24 mouse cellular contexts compared by ENCODE assay signal in genomic region chr7:50050144-50050543, GRCm38 (mm10).
A peak's percentile ranks its signal among the peaks of the same experiment; 100 is the strongest.
DNase-seq lines count a peak whose midpoint lies in the region; ATAC-seq lines count a peak whose summit lies in the region.
"Had no signal": no experiment of that assay in that cellular context is flagged by ENCODE, and none has a peak within 500 bp of the region (broad histone marks: within the 10 kb centered on the region; RNA-seq: fewer than 3 reads in every experiment).

No protein-coding gene starts in this region.

- no peak overlapping the region for H3K27ac ChIP-seq in embryonic facial prominence, embryonic 14.5 days (replicated peaks; ENCODE audit: low read depth, low read length)
- H3K27ac ChIP-seq in embryonic facial prominence, embryonic 10.5 days (replicated peaks): no peak overlapping the region
- H3K27ac ChIP-seq in hindbrain, embryonic 14.5 days: no peak overlapping the region
- no peak overlapping the region for H3K27ac ChIP-seq in hindbrain, embryonic 12.5 days
- no peak overlapping the region for H3K27ac ChIP-seq in neural tube, embryonic 12.5 days
- H3K27ac ChIP-seq in neural tube, embryonic 14.5 days (ENCODE audit: low read depth, low read length): no peak overlapping the region
- H3K27ac ChIP-seq: embryonic facial prominence, embryonic 13.5 days; forebrain, embryonic 13.5 days; forebrain, embryonic 15.5 days had no signal

- H3K4me3 ChIP-seq in embryonic facial prominence, embryonic 14.5 days (ENCODE audit: low read depth, low read length): no peak overlapping the region
- no peak overlapping the region for H3K4me3 ChIP-seq in embryonic facial prominence, embryonic 10.5 days
- no peak overlapping the region for H3K4me3 ChIP-seq in hindbrain, embryonic 14.5 days (replicated peaks; ENCODE audit: low read length)
- H3K4me3 ChIP-seq in hindbrain, embryonic 12.5 days: no peak overlapping the region
- H3K4me3 ChIP-seq in neural tube, embryonic 12.5 days: no peak overlapping the region
- H3K4me3 ChIP-seq in neural tube, embryonic 14.5 days (ENCODE audit: low read depth, low read length): no peak overlapping the region
- H3K4me3 ChIP-seq: embryonic facial prominence, embryonic 13.5 days; forebrain, embryonic 13.5 days; forebrain, embryonic 15.5 days had no signal

- H3K27me3 ChIP-seq in embryonic facial prominence, embryonic 14.5 days (replicated peaks; ENCODE audit: control insufficient read depth, insufficient read depth, low read length): no peaks in the 10 kb centered on the region
- H3K27me3 ChIP-seq in embryonic facial prominence, embryonic 10.5 days (replicated peaks; ENCODE audit: low read depth, poor library complexity, severe bottlenecking): no peaks in the 10 kb centered on the region
- H3K27me3 ChIP-seq in hindbrain, embryonic 14.5 days (ENCODE audit: control insufficient read depth, insufficient read depth, low read length): no peaks in the 10 kb centered on the region
- H3K27me3 ChIP-seq in hindbrain, embryonic 12.5 days: no peaks in the 10 kb centered on the region
- H3K27me3 ChIP-seq in neural tube, embryonic 12.5 days (replicated peaks): no peaks in the 10 kb centered on the region
- H3K27me3 ChIP-seq in neural tube, embryonic 14.5 days (ENCODE audit: control insufficient read depth, insufficient read depth, low read length): no peaks in the 10 kb centered on the region
- H3K27me3 ChIP-seq: CH12.LX; embryonic facial prominence, embryonic 13.5 days; forebrain, embryonic 13.5 days; forebrain, embryonic 15.5 days; Patski had no signal

- DNase-seq in embryonic facial prominence, embryonic 14.5 days (ENCODE audit: low spot score): no peak
- no peak for DNase-seq in embryonic facial prominence, embryonic 10.5 days (ENCODE audit: low spot score)
- DNase-seq in hindbrain, embryonic 14.5 days (ENCODE audit: low spot score): no peak
- no peak for DNase-seq in neural tube, embryonic 10.5 days (ENCODE audit: extremely low spot score, low spot score)
- DNase-seq: adrenal gland, adult 8-10 months; adrenal gland, postnatal 14 days; adrenal gland, postnatal 36 days; B cell, adult 2 months; cerebellum, adult 11-12 months; cerebellum, adult 2 months; cerebellum, adult 9-10 months; cerebellum, postnatal 10 days; cerebellum, postnatal 25 days had no signal

- no peaks in the 10 kb centered on the region for H3K9me3 ChIP-seq in embryonic facial prominence, embryonic 14.5 days (ENCODE audit: control insufficient read depth, low read length)
- no peaks in the 10 kb centered on the region for H3K9me3 ChIP-seq in embryonic facial prominence, embryonic 10.5 days
- H3K9me3 ChIP-seq in hindbrain, embryonic 14.5 days (ENCODE audit: control insufficient read depth, low read length): no peaks in the 10 kb centered on the region
- H3K9me3 ChIP-seq in hindbrain, embryonic 12.5 days (replicated peaks): no peaks in the 10 kb centered on the region
- H3K9me3 ChIP-seq in neural tube, embryonic 12.5 days: no peaks in the 10 kb centered on the region
- H3K9me3 ChIP-seq in neural tube, embryonic 14.5 days (ENCODE audit: control insufficient read depth, low read length): no peaks in the 10 kb centered on the region
- H3K9me3 ChIP-seq: embryonic facial prominence, embryonic 13.5 days; forebrain, embryonic 13.5 days; forebrain, embryonic 15.5 days had no signal

- peak; percentile 15; the same call in 1 of the 2 replicates for ATAC-seq in embryonic facial prominence, embryonic 14.5 days (ENCODE audit: low read depth)
- ATAC-seq in hindbrain, embryonic 14.5 days (ENCODE audit: low FRiP score): peak; percentile 62; the same call in 1 of the 2 replicates
- ATAC-seq in hindbrain, embryonic 12.5 days (ENCODE audit: low FRiP score): no peak
- 0 out of 2 replicates have a peak, but pooled peaks have one; percentile 77 for ATAC-seq in neural tube, embryonic 12.5 days (ENCODE audit: low FRiP score, low read depth)
- ATAC-seq in neural tube, embryonic 14.5 days (ENCODE audit: low read depth): peak; percentile 71; the same call in 1 of the 2 replicates
- ATAC-seq: activated CD4-positive, CD25-positive, alpha-beta regulatory T cell, adult 4 months; CD4-positive, CD25-positive, alpha-beta regulatory T cell, adult 4 months; forebrain, embryonic 13.5 days; forebrain, embryonic 15.5 days; Patski had no signal

- no peak overlapping the region for H3K4me2 ChIP-seq in embryonic facial prominence, embryonic 14.5 days (ENCODE audit: low read depth, low read length)
- H3K4me2 ChIP-seq in hindbrain, embryonic 14.5 days (replicated peaks): no peak overlapping the region
- H3K4me2 ChIP-seq in hindbrain, embryonic 12.5 days (replicated peaks): no peak overlapping the region
- no peak overlapping the region for H3K4me2 ChIP-seq in neural tube, embryonic 12.5 days (replicated peaks)
- H3K4me2 ChIP-seq in neural tube, embryonic 14.5 days (ENCODE audit: low read depth, low read length): no peak overlapping the region
- H3K4me2 ChIP-seq: embryonic facial prominence, embryonic 13.5 days; forebrain, embryonic 13.5 days; forebrain, embryonic 15.5 days had no signal

- WGBS in embryonic facial prominence, embryonic 14.5 days: 80% methylated on average over 4 of the region's 4 CpGs
- 81% methylated on average over 4 of the region's 4 CpGs for WGBS in embryonic facial prominence, embryonic 10.5 days
- 74% methylated on average over 4 of the region's 4 CpGs for WGBS in hindbrain, embryonic 14.5 days
- WGBS in hindbrain, embryonic 12.5 days: 90% methylated on average over 4 of the region's 4 CpGs
- 79% methylated on average over 4 of the region's 4 CpGs for WGBS in neural tube, embryonic 12.5 days
- WGBS in neural tube, embryonic 14.5 days: 62% methylated on average over 4 of the region's 4 CpGs

- no peaks in the 10 kb centered on the region for H3K36me3 ChIP-seq in embryonic facial prominence, embryonic 14.5 days (ENCODE audit: control insufficient read depth, insufficient read depth, low read length)
- no peaks in the 10 kb centered on the region for H3K36me3 ChIP-seq in embryonic facial prominence, embryonic 10.5 days (replicated peaks)
- H3K36me3 ChIP-seq in hindbrain, embryonic 14.5 days (replicated peaks; ENCODE audit: control insufficient read depth, insufficient read depth): no peaks in the 10 kb centered on the region
- H3K36me3 ChIP-seq in hindbrain, embryonic 12.5 days: no peaks in the 10 kb centered on the region
- no peaks in the 10 kb centered on the region for H3K36me3 ChIP-seq in neural tube, embryonic 12.5 days
- no peaks in the 10 kb centered on the region for H3K36me3 ChIP-seq in neural tube, embryonic 14.5 days (ENCODE audit: control insufficient read depth, insufficient read depth, low read length)
- H3K36me3 ChIP-seq: embryonic facial prominence, embryonic 13.5 days; forebrain, embryonic 15.5 days; G1E had no signal

- no peak overlapping the region for H3K9ac ChIP-seq in embryonic facial prominence, embryonic 14.5 days (ENCODE audit: low read depth, low read length)
- H3K9ac ChIP-seq in hindbrain, embryonic 14.5 days: no peak overlapping the region
- no peak overlapping the region for H3K9ac ChIP-seq in hindbrain, embryonic 12.5 days
- H3K9ac ChIP-seq in neural tube, embryonic 12.5 days: no peak overlapping the region
- H3K9ac ChIP-seq in neural tube, embryonic 14.5 days (replicated peaks; ENCODE audit: low read depth, low read length): no peak overlapping the region
- H3K9ac ChIP-seq: embryonic facial prominence, embryonic 13.5 days; forebrain, embryonic 13.5 days; forebrain, embryonic 15.5 days had no signal

- H3K4me1 ChIP-seq in embryonic facial prominence, embryonic 14.5 days (ENCODE audit: control insufficient read depth, insufficient read depth, low read length): no peaks in the 10 kb centered on the region
- H3K4me1 ChIP-seq in embryonic facial prominence, embryonic 10.5 days: no peaks in the 10 kb centered on the region
- H3K4me1 ChIP-seq in hindbrain, embryonic 14.5 days (replicated peaks; ENCODE audit: control insufficient read depth, insufficient read depth, low read length): no peaks in the 10 kb centered on the region
- H3K4me1 ChIP-seq in hindbrain, embryonic 12.5 days: no peaks in the 10 kb centered on the region
- no peaks in the 10 kb centered on the region for H3K4me1 ChIP-seq in neural tube, embryonic 12.5 days
- H3K4me1 ChIP-seq in neural tube, embryonic 14.5 days (ENCODE audit: control insufficient read depth, insufficient read depth, low read length): no peaks in the 10 kb centered on the region
- H3K4me1 ChIP-seq: embryonic facial prominence, embryonic 13.5 days; forebrain, embryonic 13.5 days; forebrain, embryonic 15.5 days had no signal
